Mouse (Mus musculus): Measurements from ENCODE around the gene Ankmy2. TPM values are rescaled to one million over a fixed set of nuclear protein-coding genes. Genes with fewer than 3 reads are reported as not detected.

Ankmy2 gene
- polyA plus RNA-seq (2017; shearing (Covaris generic)): 26.2 TPM

GRCm38 (mm10) chr12:36156637-36157303 lies at the start of gene Ankmy2:
Gene Ankmy2, plus strand, starts transcription at chr12:36157114.

GRCm38 (mm10) chr12:36157638-36158308 lies 859 bp downstream of the Ankmy2 start, which contains the start of gene Bzw2:
Gene Bzw2, minus strand, starts transcription at chr12:36158080.

Other genes starting within 250 kb of the Ankmy2 start
- gene Agr3, start 231.5 kb upstream of the Ankmy2 start, polyA plus RNA-seq (2017; shearing (Covaris generic)): not detected
- gene Agr2, start 164.2 kb upstream of the Ankmy2 start, polyA plus RNA-seq (2017; shearing (Covaris generic)): not detected
- 142 TPM for gene Tspan13, start 114.6 kb upstream of the Ankmy2 start, polyA plus RNA-seq (2017; shearing (Covaris generic))
- 154 TPM for gene Bzw2, start 966 bp downstream of the Ankmy2 start, polyA plus RNA-seq (2017; shearing (Covaris generic))
- not detected for gene Lrrc72, start 96.3 kb downstream of the Ankmy2 start, polyA plus RNA-seq (2017; shearing (Covaris generic))
- gene Sostdc1, start 157.0 kb downstream of the Ankmy2 start, polyA plus RNA-seq (2017; shearing (Covaris generic)): 3.3 TPM
- gene Ispd, start 224.3 kb downstream of the Ankmy2 start, polyA plus RNA-seq (2017; shearing (Covaris generic)): 3.0 TPM
- gene D630036H23Rik, start 225.1 kb downstream of the Ankmy2 start, polyA plus RNA-seq (2017; shearing (Covaris generic)): 1.2 TPM